19 mouse cellular contexts compared by ENCODE assay signal in genomic region chr2:133235175-133235920, GRCm38 (mm10).
A peak's percentile ranks its signal among the peaks of the same experiment; 100 is the strongest.
DNase-seq lines count a peak whose midpoint lies in the region; ATAC-seq and TF ChIP-seq lines count a peak whose summit lies in the region.
"Had no signal": no experiment of that assay in that cellular context is flagged by ENCODE, and none has a peak within 500 bp of the region (broad histone marks: within the 10 kb centered on the region; RNA-seq: fewer than 3 reads in every experiment).

No protein-coding gene starts in this region.

- H3K27me3 ChIP-seq in forebrain, postnatal 0 days (ENCODE audit: insufficient read depth, low read length) = no peaks in the 10 kb centered on the region
- no peaks in the 10 kb centered on the region for H3K27me3 ChIP-seq in forebrain, embryonic 10.5 days (ENCODE audit: poor library complexity, severe bottlenecking)
- H3K27me3 ChIP-seq: heart, embryonic 15.5 days; hindbrain, embryonic 12.5 days; limb, embryonic 15.5 days had no signal

- TF ChIP-seq CTCF in forebrain, postnatal 0 days (IDR thresholded peaks at IDR 0.05; ENCODE audit: low read depth) = no peak
- no peak for TF ChIP-seq CTCF in left cerebral cortex, adult 2 months (IDR thresholded peaks at IDR 0.05)

- H3K27ac ChIP-seq in forebrain, postnatal 0 days (ENCODE audit: low read depth, low read length) = no peak overlapping the region
- no peak overlapping the region for H3K27ac ChIP-seq in forebrain, embryonic 10.5 days
- H3K27ac ChIP-seq in left cerebral cortex, adult 2 months = no peak overlapping the region
- H3K27ac ChIP-seq: heart, embryonic 15.5 days; hindbrain, embryonic 12.5 days; kidney, postnatal 0 days; limb, embryonic 15.5 days; macrophage had no signal

- peak; percentile 11 for DNase-seq in forebrain, postnatal 0 days
- DNase-seq in forebrain, embryonic 10.5 days (ENCODE audit: extremely low spot score, low spot score) = no peak
- peak; percentile 4 for DNase-seq in left cerebral cortex, adult 11 months (ENCODE audit: low spot score)
- DNase-seq in left cerebral cortex, adult 2 months (ENCODE audit: extremely low spot score in 1 of 2, low spot score in 2 of 2) = no peak
- DNase-seq in right cerebral cortex, postnatal 14 days = peak; percentile 6
- DNase-seq in thymus, postnatal 4 days = no peak
- no peak for DNase-seq in urinary bladder, postnatal 36 days (ENCODE audit: low spot score in 2 of 2)
- DNase-seq: B cell, adult 2 months; cerebellum, adult 18-20 months; gastrocnemius, postnatal 25 days; lung, embryonic 14.5 days had no signal

- intact Hi-C loops in left cerebral cortex, adult 2 months (cut with DNase I) = no loop called here

- no peaks in the 10 kb centered on the region for H3K4me1 ChIP-seq in forebrain, postnatal 0 days (ENCODE audit: insufficient read depth)
- H3K4me1 ChIP-seq in forebrain, embryonic 10.5 days = no peaks in the 10 kb centered on the region
- H3K4me1 ChIP-seq: heart, embryonic 15.5 days; hindbrain, embryonic 12.5 days; limb, embryonic 15.5 days had no signal

- H3K36me3 ChIP-seq in forebrain, postnatal 0 days (ENCODE audit: insufficient read depth) = no peaks in the 10 kb centered on the region
- no peaks in the 10 kb centered on the region for H3K36me3 ChIP-seq in forebrain, embryonic 10.5 days (replicated peaks)
- H3K36me3 ChIP-seq: heart, embryonic 15.5 days; hindbrain, embryonic 12.5 days; limb, embryonic 15.5 days had no signal

- peak; percentile 34; the same call in 1 of the 2 replicates for ATAC-seq in forebrain, postnatal 0 days
- ATAC-seq in frontal cortex, adult (ENCODE audit: low TSS enrichment) = peak; percentile 74; the same call in 1 of the 2 replicates
- ATAC-seq: intestine, postnatal 0 days; midbrain, embryonic 16.5 days had no signal

- WGBS in forebrain, postnatal 0 days = 63% methylated on average over 4 of the region's 4 CpGs
- WGBS in forebrain, embryonic 10.5 days = 83% methylated on average over 4 of the region's 4 CpGs

- H3K4me3 ChIP-seq in forebrain, postnatal 0 days (ENCODE audit: low read depth, low read length) = no peak overlapping the region
- H3K4me3 ChIP-seq in forebrain, embryonic 10.5 days = no peak overlapping the region
- H3K4me3 ChIP-seq in left cerebral cortex, adult 2 months = no peak overlapping the region
- H3K4me3 ChIP-seq: heart, embryonic 15.5 days; hindbrain, embryonic 12.5 days; limb, embryonic 15.5 days had no signal

- H3K9me3 ChIP-seq in forebrain, postnatal 0 days (ENCODE audit: low read length) = no peaks in the 10 kb centered on the region
- 0 out of 2 replicates have a peak, but pooled peaks cover 4% of the 10 kb centered on the region for H3K9me3 ChIP-seq in forebrain, embryonic 10.5 days
- H3K9me3 ChIP-seq: heart, embryonic 15.5 days; hindbrain, embryonic 12.5 days; limb, embryonic 15.5 days had no signal

- H3K4me2 ChIP-seq in forebrain, postnatal 0 days (ENCODE audit: low read depth) = no peak overlapping the region
- H3K4me2 ChIP-seq: heart, embryonic 15.5 days; hindbrain, embryonic 12.5 days; limb, embryonic 15.5 days; lung, embryonic 14.5 days had no signal

- H3K9ac ChIP-seq in forebrain, postnatal 0 days = no peak overlapping the region
- H3K9ac ChIP-seq: heart, embryonic 15.5 days; hindbrain, embryonic 12.5 days; limb, embryonic 15.5 days; lung, embryonic 14.5 days had no signal

Comparison
In these comparisons a context has a peak if more than half of its experiments do, and no peak if none do; other contexts are left out.
1. DNase-seq: peak in forebrain, postnatal 0 days (single experiment), left cerebral cortex, adult 11 months (single experiment) and right cerebral cortex, postnatal 14 days (single experiment); none in forebrain, embryonic 10.5 days (single experiment), left cerebral cortex, adult 2 months (0 of 2), thymus, postnatal 4 days (single experiment) and urinary bladder, postnatal 36 days (0 of 2).